In the genomic region with DNA sequence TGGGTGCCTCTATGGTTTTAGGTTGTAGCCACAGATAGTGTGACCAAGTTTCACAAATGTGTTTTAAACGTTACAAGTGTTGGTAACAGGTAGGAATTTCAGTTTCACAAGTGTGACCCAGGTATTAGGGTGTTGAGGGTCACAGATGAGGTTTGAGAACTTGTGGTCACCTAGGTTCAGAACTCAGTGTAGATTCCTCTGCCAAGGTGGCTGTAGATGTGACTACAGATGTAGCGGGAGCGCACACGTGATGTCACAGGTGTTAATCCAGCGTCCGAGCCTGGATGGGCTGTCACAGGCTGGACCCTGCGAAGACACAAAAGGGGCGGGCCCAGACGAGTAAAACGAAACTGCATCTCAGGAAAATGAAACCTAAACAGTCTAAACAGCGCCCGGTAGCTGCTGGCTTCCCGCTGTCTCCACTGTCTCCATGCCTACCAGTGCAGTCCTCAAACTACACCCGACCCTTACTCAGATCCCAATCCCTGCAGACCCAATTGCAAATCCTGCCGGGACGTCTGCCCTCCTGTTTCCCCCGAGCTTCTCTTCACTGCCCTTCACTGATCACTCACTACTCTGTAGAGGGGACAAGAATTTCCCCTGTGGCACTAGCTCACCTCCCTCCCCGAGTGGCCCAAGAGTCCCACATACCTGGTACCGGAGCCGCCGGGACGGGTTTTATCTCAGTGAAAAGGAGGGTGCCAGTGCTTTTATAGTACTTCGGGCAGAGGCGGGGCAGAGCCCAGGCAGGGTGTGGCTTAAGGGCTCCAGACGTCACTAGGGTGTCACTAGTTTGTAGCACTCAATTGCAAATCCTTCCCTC, we compare ENCODE assay signal across 8 mouse cellular contexts. TPM values are rescaled to one million over a fixed set of nuclear protein-coding genes. Genes with fewer than 3 reads are reported as not detected.
A peak's percentile ranks its signal among the peaks of the same experiment; 100 is the strongest.
DNase-seq lines count a peak whose midpoint lies in the region; ATAC-seq and TF ChIP-seq lines count a peak whose summit lies in the region.

A gene (minus strand): TSS at position 743 of the 823 bp plus-strand sequence.

- H3K4me3 ChIP-seq in G1E (ENCODE audit: low read depth, low read length) = peak within 1 kb of the TSS; percentile 76
- H3K4me3 ChIP-seq in forebrain, embryonic 15.5 days = peak within 1 kb of the TSS; percentile 33
- peak within 1 kb of the TSS; percentile 27 for H3K4me3 ChIP-seq in hindbrain, embryonic 11.5 days (ENCODE audit: low read depth, low read length)
- peak within 1 kb of the TSS; percentile 46 for H3K4me3 ChIP-seq in limb, embryonic 14.5 days (replicated peaks; ENCODE audit: low read length)
- peak within 1 kb of the TSS; percentile 20; the same call in 1 of the 2 replicates for H3K4me3 ChIP-seq in midbrain, embryonic 14.5 days (replicated peaks; ENCODE audit: low read depth, low read length)

- ATAC-seq in G1E (ENCODE audit: extremely low read depth, insufficient number of reproducible peaks, low FRiP score, poor library complexity, severe bottlenecking) = peak; percentile 69; the same call in 1 of the 2 replicates
- no peak; the same call in 1 of the 2 replicates for ATAC-seq in forebrain, embryonic 15.5 days (replicated peaks)
- ATAC-seq in hindbrain, embryonic 11.5 days (ENCODE audit: low FRiP score) = peak; percentile 46
- peak; percentile 58; the same call in 1 of the 2 replicates for ATAC-seq in limb, embryonic 14.5 days (ENCODE audit: low FRiP score, low read depth)
- peak; percentile 40; the same call in 1 of the 2 replicates for ATAC-seq in midbrain, embryonic 14.5 days (ENCODE audit: low FRiP score, low TSS enrichment)

- H3K9me3 ChIP-seq in G1E (replicated peaks) = no peaks in the 10 kb centered on the region
- H3K9me3 ChIP-seq in forebrain, embryonic 15.5 days = no peaks in the 10 kb centered on the region
- H3K9me3 ChIP-seq in hindbrain, embryonic 11.5 days (ENCODE audit: control insufficient read depth, low read length) = no peaks in the 10 kb centered on the region
- H3K9me3 ChIP-seq in limb, embryonic 14.5 days (ENCODE audit: control insufficient read depth, low read length) = no peaks in the 10 kb centered on the region
- H3K9me3 ChIP-seq in midbrain, embryonic 14.5 days (ENCODE audit: control insufficient read depth, low read length) = no peaks in the 10 kb centered on the region

- TF ChIP-seq CTCF in G1E (IDR thresholded peaks at IDR 0.05; ENCODE audit: low read depth, low read length) = no peak

- intact Hi-C loops in left cerebral cortex, postnatal 14 days (cut with DNase I) = loop anchor here (5.0 kb wide), 1 partner anchor 96 kb away; no protein-coding TSS in a partner anchor

- DNase-seq in G1E (ENCODE audit: low spot score) = peak; percentile 75
- DNase-seq in brain, adult 2 months (ENCODE audit: low read depth, low spot score) = peak; percentile 65
- no peak for DNase-seq in hindbrain, embryonic 11.5 days (ENCODE audit: low spot score)
- DNase-seq in limb, embryonic 14.5 days (ENCODE audit: low spot score) = peak; percentile 46
- peak; percentile 34 for DNase-seq in midbrain, embryonic 14.5 days
- peak; percentile 75 to 85 for DNase-seq in spleen, postnatal 4 days (ENCODE audit: low spot score in 2 of 2)
- no peak for DNase-seq in left cerebral cortex, postnatal 14 days (ENCODE audit: low spot score in 2 of 2)

- H3K36me3 ChIP-seq in G1E (replicated peaks) = peaks cover 46% of the 10 kb centered on the region
- H3K36me3 ChIP-seq in forebrain, embryonic 15.5 days = peaks cover 32% of the 10 kb centered on the region
- H3K36me3 ChIP-seq in hindbrain, embryonic 11.5 days (ENCODE audit: control insufficient read depth, insufficient read depth, low read length) = peaks cover 11% of the 10 kb centered on the region; the same call in 1 of the 2 replicates
- H3K36me3 ChIP-seq in limb, embryonic 14.5 days (ENCODE audit: control insufficient read depth, insufficient read depth, low read length) = peaks cover 36% of the 10 kb centered on the region
- H3K36me3 ChIP-seq in midbrain, embryonic 14.5 days (ENCODE audit: control insufficient read depth, insufficient read depth, low read length) = peaks cover 34% of the 10 kb centered on the region

- 8% methylated on average over 25 of the region's 25 CpGs for WGBS in forebrain, embryonic 15.5 days
- WGBS in hindbrain, embryonic 11.5 days = 14% methylated on average over 25 of the region's 25 CpGs
- 8% methylated on average over 25 of the region's 25 CpGs for WGBS in limb, embryonic 14.5 days
- 16% methylated on average over 25 of the region's 25 CpGs for whole genome bisulfite sequencing in midbrain, embryonic 14.5 days

- no peak within 1 kb of the TSS for H3K27ac ChIP-seq in forebrain, embryonic 15.5 days (replicated peaks)
- no peak within 1 kb of the TSS for H3K27ac ChIP-seq in hindbrain, embryonic 11.5 days (ENCODE audit: low read depth, low read length)
- no peak within 1 kb of the TSS for H3K27ac ChIP-seq in limb, embryonic 14.5 days (replicated peaks; ENCODE audit: low read depth, low read length)
- H3K27ac ChIP-seq in midbrain, embryonic 14.5 days (replicated peaks; ENCODE audit: low read depth, low read length) = no peak within 1 kb of the TSS

- H3K4me1 ChIP-seq in G1E (ENCODE audit: insufficient read depth, low read depth, low read length) = peaks cover 48% of the 10 kb centered on the region
- H3K4me1 ChIP-seq in forebrain, embryonic 15.5 days = peaks cover 5% of the 10 kb centered on the region
- H3K4me1 ChIP-seq in hindbrain, embryonic 11.5 days (replicated peaks; ENCODE audit: control insufficient read depth, insufficient read depth, low read length) = 0 out of 2 replicates have a peak, but pooled peaks cover 3% of the 10 kb centered on the region
- peaks cover 8% of the 10 kb centered on the region; the same call in 1 of the 2 replicates for H3K4me1 ChIP-seq in limb, embryonic 14.5 days (ENCODE audit: control insufficient read depth, insufficient read depth, low read length)
- 0 out of 2 replicates have a peak, but pooled peaks cover 3% of the 10 kb centered on the region for H3K4me1 ChIP-seq in midbrain, embryonic 14.5 days (ENCODE audit: control insufficient read depth, insufficient read depth, low read length)

- no peak for TF ChIP-seq POLR2A in limb, embryonic 14.5 days (IDR thresholded peaks at IDR 0.05; ENCODE audit: borderline replicate concordance, extremely low read depth, insufficient read depth, insufficient read length)

- peak within 1 kb of the TSS; percentile 40 for H3K9ac ChIP-seq in forebrain, embryonic 15.5 days (replicated peaks)
- 0 out of 2 replicates have a peak within 1 kb of the TSS, but pooled peaks have one; percentile 31 for H3K9ac ChIP-seq in hindbrain, embryonic 11.5 days (ENCODE audit: low read depth, low read length)
- peak within 1 kb of the TSS; percentile 53 for H3K9ac ChIP-seq in limb, embryonic 14.5 days (ENCODE audit: low read depth, low read length, severe bottlenecking)
- H3K9ac ChIP-seq in midbrain, embryonic 14.5 days (replicated peaks; ENCODE audit: low read length) = 0 out of 2 replicates have a peak within 1 kb of the TSS, but pooled peaks have one; percentile 12

- H3K27me3 ChIP-seq in G1E (ENCODE audit: insufficient read depth, low read length) = peaks cover 13% of the 10 kb centered on the region
- no peaks in the 10 kb centered on the region for H3K27me3 ChIP-seq in forebrain, embryonic 15.5 days
- H3K27me3 ChIP-seq in hindbrain, embryonic 11.5 days (ENCODE audit: control insufficient read depth, insufficient read depth, low read length) = no peaks in the 10 kb centered on the region
- no peaks in the 10 kb centered on the region for H3K27me3 ChIP-seq in limb, embryonic 14.5 days (ENCODE audit: control insufficient read depth, insufficient read depth, low read length)
- no peaks in the 10 kb centered on the region for H3K27me3 ChIP-seq in midbrain, embryonic 14.5 days (ENCODE audit: control insufficient read depth, insufficient read depth, low read length)

- H3K4me2 ChIP-seq in forebrain, embryonic 15.5 days (replicated peaks) = peak within 1 kb of the TSS; percentile 42
- peak within 1 kb of the TSS; percentile 57 for H3K4me2 ChIP-seq in hindbrain, embryonic 11.5 days (replicated peaks; ENCODE audit: low read depth, low read length)
- peak within 1 kb of the TSS; percentile 80 for H3K4me2 ChIP-seq in limb, embryonic 14.5 days (replicated peaks; ENCODE audit: low read depth, low read length, severe bottlenecking)
- peak within 1 kb of the TSS; percentile 49 for H3K4me2 ChIP-seq in midbrain, embryonic 14.5 days (ENCODE audit: low read length)

RNA-seq across cellular contexts. Expression of the gene that starts here (rescaled TPM):
- total RNA-seq in G1E (2014; fragmentation: Nextera tagmentation) (1.6 and 2.5 TPM in 2 replicates), G1E (2017) (6.2 and 6.8 TPM in 2 replicates)
- polyA plus RNA-seq in G1E (2012) = 12.9 and 17.6 TPM in 2 replicates
- 1.1 and 2.3 TPM in 2 replicates for polyA plus RNA-seq in forebrain, embryonic 15.5 days (2015; fragmentation: Nextera tagmentation; extraction: Ambion mirVana)
- polyA plus RNA-seq in hindbrain, embryonic 11.5 days (2014; fragmentation: Nextera tagmentation; extraction: Ambion mirVana) = 0.77 and 1.1 TPM in 2 replicates
- 3.2 and 4.6 TPM in 2 replicates for polyA plus RNA-seq in limb, embryonic 14.5 days (2012; rRNA removed)
- polyA plus RNA-seq in limb, embryonic 14.5 days (2014; fragmentation: Nextera tagmentation; extraction: Ambion mirVana) = 2.1 TPM in 2 replicates
- 1.1 and 9.2 TPM in 2 replicates for polyA plus RNA-seq in midbrain, embryonic 14.5 days (2014; fragmentation: Nextera tagmentation; extraction: Ambion mirVana)
- total RNA-seq in left cerebral cortex, postnatal 14 days (2021) = 1 to 10 TPM in 1 of 2 experiments, not detected in 1; 1.4 TPM

Comparison
In these comparisons a context has a peak if more than half of its experiments do, and no peak if none do; other contexts are left out.
1. DNase-seq: peak in G1E (single experiment), brain, adult 2 months (single experiment), limb, embryonic 14.5 days (single experiment), midbrain, embryonic 14.5 days (single experiment) and spleen, postnatal 4 days (2 of 2); none in hindbrain, embryonic 11.5 days (single experiment) and left cerebral cortex, postnatal 14 days (0 of 2).
2. H3K4me3 ChIP-seq: peak in every context shown above with its lines; median percentile 76 in G1E; 46 in limb, embryonic 14.5 days; 33 in forebrain, embryonic 15.5 days; 27 in hindbrain, embryonic 11.5 days; 20 in midbrain, embryonic 14.5 days.
3. Peak in every context shown above with its lines, with median percentiles within 50 percentile points of each other: H3K4me2 ChIP-seq and H3K9ac ChIP-seq.